Mouse (Mus musculus): ENCODE results near the gene Acvr2b. TPM values are rescaled to one million over a fixed set of nuclear protein-coding genes. Genes with fewer than 3 reads are reported as not detected.
"Not testable (repeated sequence)": the region's sequence is repeated elsewhere in the genome, so short reads cannot be mapped to it uniquely, and the experiment has no call there.

Gene Acvr2b
- 1 to 10 TPM; 6.9 to 7.4 TPM for total RNA-seq (2021)

DNA sequence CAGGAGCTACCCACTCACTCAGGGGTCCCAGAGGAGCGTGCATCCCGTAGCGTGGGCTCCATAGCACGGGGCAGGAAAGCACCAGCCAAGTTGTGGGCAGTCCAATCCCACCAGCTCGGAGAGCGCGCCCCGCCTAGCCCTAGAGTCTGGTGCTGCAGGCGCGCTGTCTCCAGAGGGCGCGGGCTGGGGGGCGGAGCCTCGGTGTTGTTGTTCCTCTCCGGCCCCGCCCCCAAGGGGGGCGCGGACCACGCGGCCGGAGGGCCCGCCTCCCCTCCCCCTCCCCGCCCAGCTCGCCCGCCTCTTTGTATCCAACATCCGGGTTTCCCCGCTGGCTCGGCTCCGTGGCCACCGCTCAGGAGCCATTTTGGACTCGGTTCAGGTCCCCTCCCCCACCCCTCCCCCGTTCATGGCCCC lies at the start of gene Acvr2b:
Acvr2b (plus strand) TSS at position 318 of the 414 bp plus-strand sequence.
- DNase-seq: peak; percentile 95 to 96
- intact Hi-C loops (cut with DNase I): loop anchor here (2.0 to 10.0 kb wide), 2 partner anchors 29 to 817 kb away; no protein-coding TSS in a partner anchor

DNA sequence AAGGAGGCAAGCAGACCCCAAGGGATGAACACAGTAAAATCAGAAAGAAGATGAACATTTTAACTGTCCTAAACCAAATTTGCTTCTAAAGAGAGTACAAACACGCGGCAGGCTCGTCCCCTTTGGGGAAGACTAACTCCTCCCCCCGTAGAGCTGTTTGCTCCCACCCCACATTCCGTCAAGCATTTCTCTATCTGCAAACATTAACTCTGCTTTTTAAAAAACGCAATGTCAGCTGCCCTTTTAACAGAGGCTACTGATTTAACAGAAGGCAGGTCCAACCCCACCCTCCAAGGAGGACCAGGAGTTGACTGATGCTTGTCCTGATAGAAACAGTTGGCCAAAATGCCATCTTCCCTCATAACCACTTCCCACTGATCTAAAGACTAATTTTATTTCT lies 48.0 kb upstream of the Acvr2b start:
- intact Hi-C loops (cut with DNase I): loop anchor here (2.0 to 5.0 kb wide), 3 partner anchors 77 to 247 kb away; partner anchors contain the start of gene Acaa1b
- DNase-seq: no peak

DNA sequence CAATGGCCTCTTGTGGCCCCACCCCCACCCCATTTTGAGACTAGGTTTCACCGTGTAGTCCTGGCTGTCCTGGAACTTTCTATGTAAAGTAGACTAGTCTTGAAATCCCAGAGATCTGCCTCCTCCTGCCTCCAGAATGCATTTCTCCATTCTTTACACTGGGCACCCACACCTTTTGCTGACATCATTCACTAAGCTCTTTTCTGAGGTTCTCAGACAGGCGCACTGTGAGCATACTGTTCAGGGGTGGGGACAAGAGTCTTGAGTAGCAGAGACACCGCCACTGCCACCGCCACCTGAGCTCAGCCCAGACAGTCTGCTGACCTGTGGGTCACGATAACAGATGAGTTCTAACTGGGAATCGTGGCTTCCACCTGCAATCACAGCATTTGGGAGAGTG lies 46.0 kb upstream of the Acvr2b start:
- intact Hi-C loops (cut with DNase I): no loop called here
- no peak for DNase-seq

DNA sequence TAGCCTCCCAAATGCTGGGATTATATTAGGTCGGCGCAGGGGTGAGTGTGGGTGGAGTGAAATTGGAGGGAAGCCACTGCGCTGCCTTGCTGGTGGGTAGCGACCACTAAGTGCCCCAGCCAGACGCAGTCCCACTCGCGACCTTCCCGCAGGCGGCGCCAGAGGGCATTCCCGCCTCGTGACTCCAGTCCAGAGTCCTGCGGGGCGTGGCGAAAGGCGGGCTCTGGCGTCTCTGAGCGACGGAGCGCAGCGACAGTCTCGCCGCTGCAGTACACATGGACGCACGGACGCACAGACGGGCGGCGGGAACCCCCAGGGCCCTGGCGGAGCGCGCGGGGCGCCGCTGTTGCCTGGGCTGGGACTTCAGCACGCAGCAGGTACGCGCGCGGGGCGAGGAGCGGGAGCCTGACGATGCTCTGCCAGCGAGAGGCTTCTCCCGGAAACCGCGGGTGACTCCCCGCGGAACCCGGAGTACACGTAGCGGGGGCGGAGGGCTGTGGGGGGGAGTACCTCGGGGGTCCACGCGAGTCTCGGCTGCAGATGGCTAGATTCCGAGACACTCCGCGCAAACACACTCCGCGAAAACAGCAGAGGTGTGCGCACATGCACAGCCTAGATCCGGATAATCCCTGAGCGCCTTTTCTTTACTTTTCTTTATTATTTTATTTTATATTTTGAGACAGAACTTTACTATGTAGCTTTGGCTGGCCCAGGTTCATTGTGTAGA lies 44.4 kb upstream of the Acvr2b start, which contains the start of gene Xylb:
Xylb (plus strand) TSS at position 51 of the 727 bp plus-strand sequence.
- DNase-seq: peak; percentile 92 to 95
- intact Hi-C loops (cut with DNase I): loop anchor here (1.0 kb wide), 1 partner anchor 73 kb away; no protein-coding TSS in a partner anchor

DNA sequence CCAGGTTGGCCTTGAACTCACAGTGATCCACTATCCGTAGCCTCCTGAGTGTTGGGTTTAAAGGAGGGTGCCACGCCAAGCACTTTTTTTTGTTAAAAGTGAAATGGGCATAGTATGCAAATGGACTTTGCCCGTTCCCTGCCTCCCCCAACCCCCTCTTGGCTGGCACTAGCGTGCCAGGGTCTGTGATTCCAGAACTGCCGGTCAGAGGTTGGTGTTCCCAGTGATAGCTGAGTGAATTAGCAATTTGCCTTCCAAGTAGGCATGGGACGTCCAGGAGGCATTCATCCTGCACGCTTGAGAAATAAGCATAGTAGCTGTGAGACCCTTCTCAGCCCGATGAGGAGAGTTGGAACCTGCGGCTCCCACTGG lies 43.9 kb upstream of the Acvr2b start:
- intact Hi-C loops (cut with DNase I): no loop called here
- DNase-seq: no peak

DNA sequence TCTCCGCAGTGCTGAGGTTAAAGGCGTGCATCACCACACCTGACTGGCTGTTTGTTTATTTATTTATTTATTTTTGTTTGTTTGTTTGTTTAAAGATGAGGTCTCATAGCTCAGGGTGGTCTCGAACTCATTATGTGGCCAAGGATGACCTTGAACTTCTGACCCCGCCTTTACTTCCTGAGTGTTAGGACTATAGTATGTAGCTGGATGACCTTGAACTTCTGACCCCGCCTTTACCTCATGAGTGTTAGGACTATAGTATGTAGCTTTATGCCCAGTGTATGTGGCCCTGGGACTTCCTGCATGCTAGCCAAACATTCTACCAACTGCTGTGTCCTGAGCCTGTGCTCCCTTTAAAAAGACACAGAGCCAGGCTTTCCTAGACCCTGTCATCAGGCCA lies 40.5 kb upstream of the Acvr2b start:
- no peak for DNase-seq
- intact Hi-C loops (cut with DNase I): no loop called here

DNA sequence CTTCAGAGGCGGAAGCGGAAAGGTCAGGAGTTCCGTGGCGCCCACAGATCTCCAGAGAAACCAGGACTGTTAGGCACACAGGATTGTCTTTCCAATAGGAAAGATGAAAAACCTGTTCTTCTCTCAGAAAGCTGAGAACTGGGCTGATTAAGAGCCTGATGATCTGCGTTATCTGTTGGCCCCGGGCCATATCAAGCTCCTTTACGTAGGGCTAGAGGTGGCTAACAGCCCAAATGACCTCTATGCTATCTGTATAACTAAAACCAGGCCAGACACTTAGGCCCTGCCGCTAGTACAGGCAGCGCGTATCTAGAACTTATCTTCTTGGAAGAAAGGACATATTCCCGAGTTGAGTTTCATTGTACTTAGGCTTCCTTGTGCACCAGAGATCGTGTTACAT lies 38.7 kb upstream of the Acvr2b start:
- intact Hi-C loops (cut with DNase I): no loop called here
- DNase-seq: no peak

DNA sequence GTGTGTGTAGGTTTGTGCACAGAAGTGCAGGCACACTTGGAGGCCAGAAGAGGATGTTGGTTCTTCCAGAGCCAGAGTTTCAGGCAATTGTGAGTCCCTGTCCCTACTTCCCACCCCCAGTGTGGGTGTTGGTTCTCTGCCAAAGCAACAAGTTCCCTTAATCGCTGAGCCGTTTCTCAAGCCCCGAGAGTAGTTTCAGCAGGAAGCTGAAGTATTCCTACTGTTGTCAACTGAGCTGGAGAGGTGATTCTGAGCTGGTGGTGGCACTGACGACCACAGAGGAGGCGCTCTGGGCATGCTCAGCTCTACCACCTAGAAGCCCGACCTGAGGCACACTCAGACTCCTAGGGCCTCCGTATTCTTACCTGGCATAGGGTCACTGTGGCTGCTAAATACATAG lies 36.6 kb upstream of the Acvr2b start, which contains the start of gene Slc22a14:
Slc22a14 (minus strand) TSS at position 270 of the 400 bp plus-strand sequence.
- intact Hi-C loops (cut with DNase I): no loop called here
- peak; percentile 24 to 30 for DNase-seq

DNA sequence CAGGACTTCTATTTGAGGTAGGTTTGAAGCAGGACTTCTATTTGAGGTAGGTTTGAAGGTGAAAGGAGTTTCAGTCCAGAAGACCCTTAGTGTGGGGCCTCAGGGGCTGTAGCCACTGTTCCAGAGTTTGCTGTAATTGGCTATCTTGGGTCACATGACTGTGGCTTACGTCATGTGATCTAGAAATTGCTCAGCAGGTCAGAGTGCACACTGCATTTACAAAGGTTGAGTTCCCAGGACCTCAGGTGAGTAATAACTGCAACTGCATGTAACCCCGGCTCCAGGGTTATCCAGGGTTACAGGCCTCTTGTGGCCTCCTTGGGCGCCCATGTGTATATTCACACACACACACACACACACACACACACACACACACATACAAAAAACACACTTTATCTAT lies 33.6 kb upstream of the Acvr2b start:
- intact Hi-C loops (cut with DNase I): no loop called here
- DNase-seq: no peak

DNA sequence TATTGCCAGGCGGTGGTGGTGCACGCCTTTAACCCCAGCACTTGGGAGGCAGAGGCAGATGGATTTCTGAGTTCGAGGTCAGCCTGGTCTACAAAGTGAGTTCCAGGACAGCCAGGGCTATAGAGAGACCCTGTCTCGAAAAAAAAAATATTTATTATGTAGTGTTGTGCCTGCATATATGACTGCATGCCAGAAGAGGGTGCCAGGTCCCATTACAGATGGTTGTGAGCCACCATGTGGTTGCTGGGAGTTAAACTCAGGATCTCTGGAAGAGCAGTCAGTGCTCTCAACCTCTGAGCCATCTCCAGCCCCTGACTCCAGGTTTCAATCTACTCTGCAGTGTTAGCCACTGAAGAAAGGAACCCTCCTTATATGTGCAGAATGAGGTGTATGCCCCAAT lies 31.1 kb upstream of the Acvr2b start:
- DNase-seq; intact Hi-C loops (cut with DNase I): not testable (repeated sequence)

DNA sequence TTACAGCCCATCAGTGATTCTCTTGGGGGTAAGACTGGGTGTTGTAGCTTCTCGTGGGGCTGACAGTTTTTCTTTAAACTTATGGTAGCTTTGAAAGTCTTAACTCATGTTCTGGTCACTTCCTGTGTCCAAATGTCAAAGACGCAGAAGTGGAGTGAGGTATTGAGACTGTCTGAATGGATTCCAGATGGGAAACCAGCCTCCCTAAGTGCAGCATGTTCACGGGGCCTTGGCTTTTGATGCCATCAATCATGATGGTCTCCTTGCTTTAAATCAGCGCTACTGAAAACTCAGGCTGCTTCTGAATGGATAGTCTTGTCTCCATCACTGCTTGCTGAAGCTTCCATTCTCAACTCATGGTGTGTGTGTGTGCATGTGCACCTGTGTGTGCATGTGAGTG lies 30.7 kb upstream of the Acvr2b start:
- DNase-seq: no peak

DNA sequence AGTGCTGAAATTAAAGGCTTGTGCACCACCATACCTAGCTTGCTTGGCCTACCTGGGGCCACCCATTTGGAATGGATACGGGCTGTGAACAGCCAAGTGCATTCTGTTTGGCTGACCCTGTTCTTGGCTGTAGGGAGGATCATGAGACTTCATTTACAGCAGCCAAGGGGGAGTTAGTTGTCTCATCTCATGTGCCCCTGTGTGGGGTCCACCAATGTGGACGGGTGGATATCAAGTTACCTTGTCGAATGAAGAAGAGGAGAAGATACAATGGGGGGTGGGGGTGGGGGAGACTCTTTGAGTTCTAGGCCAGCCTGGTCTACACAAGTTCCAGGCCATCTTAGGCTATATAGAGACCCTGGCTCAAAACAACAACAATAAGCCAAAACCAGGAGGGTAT lies 26.9 kb upstream of the Acvr2b start:
- no peak for DNase-seq
- intact Hi-C loops (cut with DNase I): no loop called here

More for the DNA sequence above, 30.7 kb upstream of the Acvr2b start:
- intact Hi-C loops (cut with DNase I): no loop called here

DNA sequence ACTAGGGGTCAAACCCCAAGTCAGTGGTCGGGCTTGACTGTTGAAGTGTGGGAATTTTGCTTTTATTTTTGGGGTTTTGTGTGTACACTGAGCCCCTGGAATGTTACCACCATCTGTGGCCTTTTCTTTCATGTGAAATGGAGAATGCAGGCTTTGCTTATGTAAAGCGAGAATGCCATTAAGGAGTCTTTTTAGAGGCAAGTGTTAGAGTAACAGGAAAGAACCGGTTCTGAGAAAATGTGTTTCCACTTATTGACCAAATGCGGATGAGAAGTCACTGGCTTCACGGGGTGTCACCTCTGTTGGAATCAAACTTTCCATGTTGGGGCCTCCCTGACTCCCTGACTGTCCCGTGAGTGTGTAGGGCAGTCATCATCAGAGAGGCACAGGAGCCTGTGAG lies 26.4 kb upstream of the Acvr2b start:
- intact Hi-C loops (cut with DNase I): no loop called here
- no peak for DNase-seq

DNA sequence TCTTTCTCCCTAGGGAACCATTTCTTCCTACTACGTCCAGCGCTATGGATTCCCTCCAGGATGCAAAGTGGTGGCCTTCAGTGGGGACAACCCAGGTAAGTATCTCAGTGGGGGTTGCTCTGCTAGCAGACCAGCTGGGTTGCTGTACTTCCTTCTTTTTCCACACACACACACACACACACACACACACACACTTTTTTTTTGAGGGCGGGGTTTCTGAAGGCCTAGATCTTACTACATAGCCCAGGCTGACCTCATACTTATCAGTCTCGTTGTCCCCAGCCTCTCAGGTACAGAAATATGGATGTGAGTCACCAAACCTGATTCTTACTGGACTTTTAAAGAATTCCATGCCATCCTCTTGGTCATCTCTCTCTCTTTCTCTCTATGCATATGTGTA lies 23.7 kb upstream of the Acvr2b start:
- no peak for DNase-seq
- intact Hi-C loops (cut with DNase I): no loop called here

DNA sequence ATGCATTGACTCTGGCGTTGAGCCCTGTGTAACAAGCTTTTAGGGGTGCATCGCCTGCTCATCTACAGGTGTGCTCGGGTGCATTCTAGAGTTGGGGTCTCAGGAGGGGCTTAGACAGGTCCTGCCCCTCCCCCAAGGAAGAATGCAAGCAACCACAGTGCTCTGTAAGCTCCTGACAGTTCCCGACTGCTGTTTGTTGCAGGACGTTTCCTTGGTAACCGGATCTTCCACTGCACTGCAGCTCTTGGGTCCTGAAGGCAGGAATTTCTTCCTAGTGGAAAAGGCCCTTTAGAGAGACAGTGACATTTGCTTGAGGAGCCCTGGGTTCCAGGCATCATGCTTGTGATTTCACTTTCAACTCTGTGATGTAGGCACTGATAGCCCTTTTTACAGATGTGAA lies 19.3 kb upstream of the Acvr2b start:
- intact Hi-C loops (cut with DNase I): no loop called here
- no peak for DNase-seq

DNA sequence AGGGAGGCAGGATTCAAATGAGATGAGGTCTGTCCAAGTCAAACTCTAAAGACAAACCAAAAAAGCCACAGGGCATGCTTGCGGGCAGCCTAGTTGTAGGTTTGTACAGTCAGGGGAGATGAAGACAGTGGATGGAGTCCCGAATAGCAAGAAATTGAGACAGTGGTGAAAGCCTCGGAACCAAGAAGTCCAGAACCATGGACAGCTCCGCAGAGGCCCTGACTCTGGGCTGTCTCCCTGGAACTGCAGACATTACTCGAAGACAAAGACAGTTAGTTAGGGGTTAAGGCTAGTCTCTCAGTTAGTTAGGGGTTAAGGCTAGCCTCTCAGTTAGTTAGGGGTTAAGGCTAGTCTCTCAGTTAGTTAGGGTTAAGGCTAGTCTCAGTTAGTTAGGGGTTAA lies 13.0 kb upstream of the Acvr2b start:
- DNase-seq: peak; percentile 26 to 46
- intact Hi-C loops (cut with DNase I): no loop called here

DNA sequence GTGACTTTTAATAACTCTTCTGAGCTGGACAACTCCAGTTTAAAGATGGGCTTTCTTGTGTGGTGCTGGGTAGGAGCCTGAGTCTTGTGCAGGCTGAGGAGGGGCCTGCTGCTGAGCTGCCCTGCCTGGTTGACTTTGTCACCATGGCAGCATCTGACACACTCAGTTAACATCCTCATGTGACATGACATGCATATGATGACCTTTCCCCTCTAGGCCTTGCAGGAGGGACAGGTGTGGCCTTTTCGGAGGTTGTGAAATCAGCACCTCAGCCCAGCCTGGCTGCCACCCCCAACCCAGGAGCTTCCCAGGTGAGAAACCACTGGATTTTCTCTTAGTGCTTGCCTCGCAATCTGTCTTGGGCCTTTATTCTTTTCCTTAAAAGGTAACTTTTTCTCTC lies 11.7 kb upstream of the Acvr2b start:
- intact Hi-C loops (cut with DNase I): no loop called here
- no peak for DNase-seq

DNA sequence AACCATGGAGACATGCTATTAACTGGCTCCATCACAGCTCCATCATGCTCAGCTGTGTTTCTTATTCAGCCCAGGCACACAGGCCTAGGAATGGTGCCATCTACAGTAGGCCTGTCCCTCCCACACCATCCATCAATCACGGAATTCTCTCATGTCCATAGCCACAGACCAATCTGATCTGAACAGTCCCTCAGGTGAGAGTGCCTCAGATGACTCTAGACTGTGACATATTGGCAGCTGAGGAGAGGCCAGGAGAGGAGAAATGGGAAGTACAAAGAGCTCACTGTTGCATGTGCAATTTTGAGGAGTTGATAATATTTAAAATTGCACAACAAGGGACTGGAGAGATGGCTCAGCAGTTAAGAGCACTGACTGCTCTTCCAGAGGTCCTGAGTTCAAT lies 7.1 kb upstream of the Acvr2b start:
- no peak for DNase-seq
- intact Hi-C loops (cut with DNase I): no loop called here

DNA sequence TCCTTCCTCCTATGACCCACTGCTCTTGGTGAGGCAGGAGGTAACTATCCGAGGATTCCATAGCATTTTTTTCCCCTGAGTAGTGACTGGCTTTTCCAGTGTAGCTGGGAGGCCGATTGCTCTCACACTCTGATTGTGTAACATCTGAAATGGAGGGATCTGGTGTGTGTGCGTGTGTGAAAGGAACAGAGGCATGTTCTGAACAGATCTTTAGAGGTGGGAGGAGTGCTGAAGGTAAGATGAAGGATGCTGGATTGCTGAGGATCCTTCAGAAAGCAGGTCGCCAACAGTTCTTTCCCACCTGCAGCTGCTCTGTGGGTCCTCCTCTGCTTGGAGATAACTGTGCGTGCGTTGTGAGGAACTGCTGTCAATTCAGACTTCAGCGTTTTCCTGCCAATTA lies 567 bp upstream of the Acvr2b start:
- intact Hi-C loops (cut with DNase I): loop anchor here (10.0 kb wide), 1 partner anchor 817 kb away; no protein-coding TSS in a partner anchor
- no peak for DNase-seq

DNA sequence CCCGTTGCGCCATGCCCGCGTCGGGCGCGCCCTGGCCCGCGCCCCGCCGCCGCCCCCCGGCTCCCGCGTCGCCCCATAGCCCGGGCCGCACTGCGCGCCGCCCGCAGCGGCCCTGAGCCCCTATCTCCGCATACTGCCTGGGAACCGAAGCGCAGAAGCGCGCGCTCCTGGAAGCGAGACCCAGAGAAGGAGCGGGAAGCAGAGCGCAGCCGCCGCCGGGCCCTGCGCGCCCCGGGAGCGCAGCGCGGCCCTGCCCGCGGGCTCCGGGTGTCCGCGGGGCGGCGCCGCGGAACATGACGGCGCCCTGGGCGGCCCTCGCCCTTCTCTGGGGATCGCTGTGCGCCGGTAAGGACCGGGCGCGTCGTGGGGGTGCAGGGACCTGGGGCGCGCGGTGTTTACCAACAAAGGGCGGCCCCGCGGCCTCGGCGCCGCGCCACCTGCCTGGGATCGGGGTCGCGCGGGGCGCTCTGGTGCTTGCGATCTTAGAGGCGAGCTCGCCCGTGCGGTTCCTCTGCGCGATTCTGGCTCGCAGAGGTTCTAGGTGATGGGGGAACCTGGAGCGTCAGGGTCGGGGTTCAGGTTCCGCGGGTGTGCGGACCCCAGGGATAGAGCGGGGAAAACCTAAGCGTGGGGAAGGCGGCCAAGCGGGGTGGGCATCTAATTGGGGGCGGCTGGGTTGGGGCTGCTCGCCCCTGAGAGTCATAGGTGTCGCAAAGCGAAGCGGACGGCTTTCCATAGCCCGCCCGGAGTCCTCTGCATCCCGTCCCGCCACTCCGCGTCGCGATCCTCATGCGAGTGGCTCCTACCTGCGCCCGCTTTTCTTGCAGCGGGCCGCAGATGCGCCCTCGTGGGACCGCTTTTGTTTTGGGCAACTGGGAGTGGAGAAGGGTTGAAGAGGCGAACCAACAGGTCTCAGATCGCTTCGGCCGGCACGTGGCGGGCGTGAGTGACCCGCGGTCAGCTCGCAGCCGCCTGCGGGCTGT lies 626 bp downstream of the Acvr2b start:
- peak; percentile 61 to 66 for DNase-seq
- intact Hi-C loops (cut with DNase I): loop anchor here (2.0 to 10.0 kb wide), 2 partner anchors 28 to 818 kb away; no protein-coding TSS in a partner anchor

DNA sequence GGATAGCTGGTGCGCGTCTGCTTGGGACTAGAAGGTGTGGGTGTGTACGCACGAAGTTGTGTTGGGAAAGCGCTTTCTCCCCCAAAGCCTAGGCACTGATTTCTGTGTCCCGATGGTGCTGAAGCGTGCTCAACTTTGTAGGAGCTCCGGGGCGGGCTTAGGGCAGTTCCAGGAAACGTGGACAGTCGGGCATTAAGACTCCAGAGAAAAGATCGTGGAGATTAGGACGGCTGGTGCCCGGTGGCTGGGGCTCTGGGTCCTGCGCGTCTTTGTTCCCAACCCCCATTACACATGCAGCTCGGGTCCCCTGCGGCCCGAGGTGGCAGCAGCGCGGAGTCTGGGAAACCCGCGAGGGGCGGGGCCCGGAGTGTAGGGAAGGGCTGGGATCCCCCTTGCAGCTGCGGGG lies 1.3 kb downstream of the Acvr2b start:
- intact Hi-C loops (cut with DNase I): loop anchor here (2.0 to 10.0 kb wide), 2 partner anchors 28 to 818 kb away; no protein-coding TSS in a partner anchor
- peak in 1 of 2 experiments; percentile 43 for DNase-seq

Measured in heart, postnatal 10 days (tissue).